Mouse (Mus musculus) adrenal gland (tissue): Measurements from ENCODE around the gene Hip1.
"Not testable (repeated sequence)": the region's sequence is repeated elsewhere in the genome, so short reads cannot be mapped to it uniquely, and the experiment has no call there.

Experiments used
- intact Hi-C: fragments of 180-260 bp; cut with DNase I; formaldehyde crosslinking; loops from one replicate; pipeline ENCODE4 v1.15.1; 2025
- microRNA-seq, 2 experiments: library from miRNA; unstranded; fragments of <30 nt; microRNA quantifications; one replicate each; pipeline ENCODE4; 2019

The Hip1 gene

GRCm38 (mm10) chr5:135373601-135374000 is 171.3 kb downstream of the Hip1 start:
- intact Hi-C loops = no loop called here

- intact Hi-C loops = loop anchor here (2.0 kb wide), 1 partner anchor 24 kb away; the partner anchor contains the start of gene Pom121
These were observed 173.7 kb downstream of the Hip1 start for GRCm38 (mm10) chr5:135371195-135371594.

DNA sequence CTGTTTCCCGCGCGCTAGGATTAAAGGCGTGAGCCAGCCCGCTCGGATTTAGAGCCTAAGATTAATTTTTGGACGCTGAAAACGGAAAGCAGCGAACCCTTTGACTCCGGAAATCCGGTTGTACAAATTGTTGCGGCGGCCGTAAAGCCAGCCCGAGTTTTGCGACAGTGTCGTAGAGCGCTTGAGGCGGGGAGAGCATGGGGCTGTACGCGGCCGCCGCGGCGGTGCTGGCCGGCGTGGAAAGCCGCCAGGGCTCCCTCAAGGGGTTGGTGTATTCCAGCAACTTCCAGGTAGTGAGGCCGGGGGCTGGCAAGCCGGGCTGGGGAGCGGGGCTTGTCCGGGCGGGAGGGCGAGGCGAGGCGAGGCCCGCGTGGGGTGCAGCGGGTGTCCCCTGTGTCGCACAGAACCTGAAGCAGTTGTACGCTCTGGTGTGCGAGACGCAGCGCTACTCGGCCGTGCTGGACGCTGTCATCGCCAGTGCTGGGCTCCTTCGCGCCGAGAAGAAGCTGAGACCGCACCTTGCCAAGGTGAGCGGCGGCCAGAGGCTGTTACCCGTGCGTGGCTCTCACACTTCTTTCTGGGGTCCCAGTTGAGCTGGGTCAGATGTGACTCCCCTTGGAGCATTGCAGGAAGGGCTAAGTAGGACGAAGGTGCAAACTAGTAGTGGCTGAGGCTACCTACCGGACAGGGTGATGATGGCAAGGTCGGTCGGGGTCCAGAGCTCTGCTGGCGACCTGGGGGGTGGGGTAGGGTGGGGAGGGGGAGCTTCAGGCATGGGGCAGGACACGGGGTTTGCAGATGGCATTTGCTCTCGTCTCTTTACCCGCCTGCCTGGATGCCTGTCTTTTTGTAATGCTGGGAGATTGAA is 174.9 kb downstream of the Hip1 start, which contains the start of gene Nsun5:
TSS of gene Nsun5 (plus strand) at position 167 of the 868 bp plus-strand sequence.
- intact Hi-C loops = loop anchor here (2.0 kb wide), 1 partner anchor 25 kb away; the partner anchor contains the start of gene Pom121

DNA sequence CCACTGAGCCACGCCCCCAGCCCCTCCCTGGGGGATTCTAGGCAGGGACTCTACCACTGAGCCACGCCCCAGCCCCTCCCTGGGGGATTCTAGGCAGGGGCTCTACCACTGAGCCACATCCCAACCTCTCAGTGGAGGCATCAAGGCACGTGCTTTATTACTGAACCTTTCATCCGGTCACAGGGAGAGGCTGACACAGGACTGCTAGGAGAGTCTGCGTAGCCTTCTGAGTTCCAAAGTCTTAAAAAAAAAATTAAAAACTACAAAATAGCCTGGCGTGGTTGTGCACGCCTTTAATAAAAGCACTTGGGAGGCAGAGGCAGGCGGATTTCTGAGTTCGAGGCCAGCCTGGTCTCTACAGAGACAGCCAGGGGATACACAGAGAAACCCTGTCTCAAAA is 175.7 kb downstream of the Hip1 start:
- intact Hi-C loops = not testable (repeated sequence)

DNA sequence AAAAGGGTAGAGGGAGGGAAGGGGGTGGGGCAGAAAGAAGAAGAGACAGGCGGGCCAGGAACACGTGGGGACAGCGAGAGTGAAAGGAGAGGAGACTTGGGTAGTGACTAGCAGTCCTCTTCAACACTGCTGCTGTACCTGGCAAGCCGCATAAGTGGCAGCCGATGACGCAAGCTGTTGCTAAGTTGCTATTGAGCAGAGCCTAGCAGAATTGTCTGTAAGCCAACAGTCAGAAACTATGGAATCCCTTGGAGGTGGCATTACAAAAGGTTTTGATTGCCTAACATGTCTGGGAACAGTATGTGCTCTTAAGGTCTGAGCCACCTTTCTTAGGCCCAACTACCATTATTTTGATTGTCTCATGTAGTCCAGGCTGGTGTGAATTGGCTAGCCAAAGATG is 176.6 kb downstream of the Hip1 start:
- intact Hi-C loops = no loop called here

DNA sequence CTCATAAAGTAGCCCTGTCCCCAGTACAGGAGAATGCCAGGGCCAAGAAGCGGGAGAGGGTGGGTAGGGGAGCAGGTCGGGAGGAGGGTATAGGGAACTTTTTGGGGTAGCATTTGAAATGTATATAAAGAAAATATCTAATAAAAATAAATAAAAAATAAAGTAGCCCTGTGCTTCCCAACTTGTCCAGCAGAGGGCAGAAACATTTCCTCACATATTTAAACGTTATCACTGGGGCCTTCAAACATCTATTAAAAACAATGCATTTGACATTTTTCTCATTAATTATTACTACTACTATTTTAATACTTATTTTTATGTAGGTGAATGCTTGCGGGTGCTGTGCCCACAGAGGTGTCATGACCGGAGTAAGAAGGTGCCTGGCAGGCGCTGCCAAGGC is 177.1 kb downstream of the Hip1 start:
- intact Hi-C loops = no loop called here

GRCm38 (mm10) chr5:135363540-135363939 is 181.4 kb downstream of the Hip1 start:
- intact Hi-C loops = no loop called here

DNA sequence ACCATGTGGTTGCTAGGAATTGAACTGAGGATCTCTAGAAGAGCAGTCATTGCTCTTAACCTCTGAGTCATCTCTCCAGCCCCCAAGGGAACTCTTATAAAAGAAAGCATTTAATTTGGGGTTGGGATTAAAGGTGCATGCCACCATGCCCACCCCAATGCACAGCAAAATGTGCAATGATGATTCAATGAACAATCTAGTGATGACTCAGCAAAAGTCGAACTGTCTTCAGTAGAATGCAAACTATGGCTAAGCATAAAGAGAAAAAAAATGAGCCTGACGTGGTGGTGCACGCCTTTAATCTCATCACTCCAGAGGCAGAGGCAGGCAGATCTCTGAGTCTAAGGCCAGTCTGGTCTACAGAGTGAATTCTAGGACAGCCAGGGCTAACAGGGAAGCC is 182.3 kb downstream of the Hip1 start:
- intact Hi-C loops = no loop called here

- intact Hi-C loops = no loop called here
These were observed 185.1 kb downstream of the Hip1 start for GRCm38 (mm10) chr5:135359772-135360171.

DNA sequence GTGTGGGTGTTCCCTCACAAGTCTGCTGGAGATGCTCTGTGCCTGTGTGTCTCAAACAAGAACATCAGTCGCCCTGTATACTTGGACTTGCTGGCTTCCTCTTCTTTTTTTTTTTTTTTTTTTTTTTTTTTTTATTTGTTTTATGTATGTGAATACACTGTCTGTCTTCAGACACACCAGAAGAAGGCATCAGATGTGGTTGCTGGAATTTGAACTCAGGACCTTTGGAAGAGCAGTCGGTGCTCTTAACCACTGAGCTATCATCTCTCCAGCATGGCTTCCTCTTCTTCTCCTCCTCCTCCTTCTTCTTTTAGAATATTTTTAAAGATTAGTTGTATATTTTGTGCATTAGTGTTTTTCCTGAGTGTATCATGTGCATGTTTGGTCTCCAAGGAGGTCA is 187.4 kb downstream of the Hip1 start:
- intact Hi-C loops = no loop called here

Small RNAs within 50 kb of the gene (microRNA-seq; reads per million reads assigned to microRNA genes)
- 0.62 to 0.69 reads per million in 2 experiments for gene Mir7033
